Mouse (Mus musculus): ENCODE results near the gene Nceh1. TPM values are rescaled to one million over a fixed set of nuclear protein-coding genes. Genes with fewer than 3 reads are reported as not detected.

The Nceh1 gene
- total and polyA plus RNA-seq, 3 experiments, result 17.2 to 45.1 (median 25.7) TPM

- no peak overlapping the region for H3K4me3 ChIP-seq (ENCODE audit: low read depth, low read length)
- H3K4me1 ChIP-seq (ENCODE audit: insufficient read depth, low read depth, low read length), result peaks cover 6% of the 10 kb centered on the region; the same call in 1 of the 2 replicates
- H3K9me3 ChIP-seq (replicated peaks), result no peaks in the 10 kb centered on the region
- TF ChIP-seq TAL1 (conservative IDR thresholded peaks at IDR 0.05; ENCODE audit: low read depth, low read length) (no peak), POLR2AphosphoS5 (IDR thresholded peaks at IDR 0.05; ENCODE audit: insufficient replicate concordance, low read depth, low read length) (no peak), GATA1 (IDR thresholded peaks at IDR 0.05; ENCODE audit: borderline replicate concordance, low read length) (no peak), GATA2 (IDR thresholded peaks at IDR 0.05; ENCODE audit: borderline replicate concordance, low read depth, low read length) (no peak), CTCF (IDR thresholded peaks at IDR 0.05; ENCODE audit: low read depth, low read length) (no peak)
- H3K36me3 ChIP-seq (replicated peaks), result peaks cover 28% of the 10 kb centered on the region
- no peak for DNase-seq (ENCODE audit: low spot score)
- H3K27me3 ChIP-seq (ENCODE audit: insufficient read depth, low read length), result peaks cover 2% of the 10 kb centered on the region; the same call in 1 of the 2 replicates
- ATAC-seq (ENCODE audit: extremely low read depth, insufficient number of reproducible peaks, low FRiP score, poor library complexity, severe bottlenecking), result no peak
Measured at GRCm38 (mm10) chr3:27246166-27246565, 63.4 kb downstream of the Nceh1 start.

GRCm38 (mm10) chr3:27247785-27248184, 65.0 kb downstream of the Nceh1 start:
- no peak for TF ChIP-seq TAL1 (conservative IDR thresholded peaks at IDR 0.05; ENCODE audit: low read depth, low read length)
- no peak for TF ChIP-seq POLR2AphosphoS5 (IDR thresholded peaks at IDR 0.05; ENCODE audit: insufficient replicate concordance, low read depth, low read length)
- no peak for TF ChIP-seq GATA2 (IDR thresholded peaks at IDR 0.05; ENCODE audit: borderline replicate concordance, low read depth, low read length)
- no peak for TF ChIP-seq GATA1 (IDR thresholded peaks at IDR 0.05; ENCODE audit: borderline replicate concordance, low read length)
- TF ChIP-seq CTCF (IDR thresholded peaks at IDR 0.05; ENCODE audit: low read depth, low read length), result no peak
- DNase-seq (ENCODE audit: low spot score) (no peak), ATAC-seq (ENCODE audit: extremely low read depth, insufficient number of reproducible peaks, low FRiP score, poor library complexity, severe bottlenecking) (no peak)
- no peak overlapping the region for H3K4me3 ChIP-seq (ENCODE audit: low read depth, low read length)
- peaks cover 17% of the 10 kb centered on the region for H3K36me3 ChIP-seq (replicated peaks)
- H3K27me3 ChIP-seq (ENCODE audit: insufficient read depth, low read length), result no peaks in the 10 kb centered on the region; the same call in 1 of the 2 replicates
- peaks cover 8% of the 10 kb centered on the region; the same call in 1 of the 2 replicates for H3K4me1 ChIP-seq (ENCODE audit: insufficient read depth, low read depth, low read length)
- H3K9me3 ChIP-seq (replicated peaks), result no peaks in the 10 kb centered on the region

GRCm38 (mm10) chr3:27249030-27249429, 66.3 kb downstream of the Nceh1 start:
- peaks cover 10% of the 10 kb centered on the region for H3K36me3 ChIP-seq (replicated peaks)
- H3K9me3 ChIP-seq (replicated peaks), result no peaks in the 10 kb centered on the region
- no peak for ATAC-seq (ENCODE audit: extremely low read depth, insufficient number of reproducible peaks, low FRiP score, poor library complexity, severe bottlenecking)
- peaks cover 8% of the 10 kb centered on the region; the same call in 1 of the 2 replicates for H3K4me1 ChIP-seq (ENCODE audit: insufficient read depth, low read depth, low read length)
- no peaks in the 10 kb centered on the region; the same call in 1 of the 2 replicates for H3K27me3 ChIP-seq (ENCODE audit: insufficient read depth, low read length)
- no peak for DNase-seq (ENCODE audit: low spot score)
- H3K4me3 ChIP-seq (ENCODE audit: low read depth, low read length), result no peak overlapping the region
- TF ChIP-seq TAL1 (conservative IDR thresholded peaks at IDR 0.05; ENCODE audit: low read depth, low read length) (no peak), POLR2AphosphoS5 (IDR thresholded peaks at IDR 0.05; ENCODE audit: insufficient replicate concordance, low read depth, low read length) (no peak), GATA2 (IDR thresholded peaks at IDR 0.05; ENCODE audit: borderline replicate concordance, low read depth, low read length) (no peak), GATA1 (IDR thresholded peaks at IDR 0.05; ENCODE audit: borderline replicate concordance, low read length) (no peak), CTCF (IDR thresholded peaks at IDR 0.05; ENCODE audit: low read depth, low read length) (no peak)

- Histone ChIP-seq H3K4me1 (ENCODE audit: insufficient read depth, low read depth, low read length) (peaks cover 8% of the 10 kb centered on the region; the same call in 1 of the 2 replicates), H3K27me3 (ENCODE audit: insufficient read depth, low read length) (no peaks in the 10 kb centered on the region), H3K4me3 (ENCODE audit: low read depth, low read length) (no peak overlapping the region), H3K36me3 (replicated peaks) (no peaks in the 10 kb centered on the region), H3K9me3 (replicated peaks) (no peaks in the 10 kb centered on the region)
- TF ChIP-seq GATA2 (IDR thresholded peaks at IDR 0.05; ENCODE audit: borderline replicate concordance, low read depth, low read length) (no peak), CTCF (IDR thresholded peaks at IDR 0.05; ENCODE audit: low read depth, low read length) (0 out of 2 replicates have a peak, but pooled peaks have one; percentile 16), GATA1 (IDR thresholded peaks at IDR 0.05; ENCODE audit: borderline replicate concordance, low read length) (no peak), POLR2AphosphoS5 (IDR thresholded peaks at IDR 0.05; ENCODE audit: insufficient replicate concordance, low read depth, low read length) (no peak)
- DNase-seq (ENCODE audit: low spot score), result no peak
- no peak for ATAC-seq (ENCODE audit: extremely low read depth, insufficient number of reproducible peaks, low FRiP score, poor library complexity, severe bottlenecking)
Measured at GRCm38 (mm10) chr3:27250936-27251335, 68.2 kb downstream of the Nceh1 start.

- TF ChIP-seq GATA1 (IDR thresholded peaks at IDR 0.05; ENCODE audit: borderline replicate concordance, low read length) (no peak), CTCF (IDR thresholded peaks at IDR 0.05; ENCODE audit: low read depth, low read length) (no peak), TAL1 (conservative IDR thresholded peaks at IDR 0.05; ENCODE audit: low read depth, low read length) (no peak), POLR2AphosphoS5 (IDR thresholded peaks at IDR 0.05; ENCODE audit: insufficient replicate concordance, low read depth, low read length) (no peak), GATA2 (IDR thresholded peaks at IDR 0.05; ENCODE audit: borderline replicate concordance, low read depth, low read length) (no peak)
- H3K36me3 ChIP-seq (replicated peaks), result no peaks in the 10 kb centered on the region
- H3K4me1 ChIP-seq (ENCODE audit: insufficient read depth, low read depth, low read length), result peaks cover 5% of the 10 kb centered on the region
- H3K4me3 ChIP-seq (ENCODE audit: low read depth, low read length), result peak overlapping the region; percentile 64
- no peaks in the 10 kb centered on the region; the same call in 1 of the 2 replicates for H3K9me3 ChIP-seq (replicated peaks)
- 0 out of 2 replicates have a peak, but pooled peaks cover 3% of the 10 kb centered on the region for H3K27me3 ChIP-seq (ENCODE audit: insufficient read depth, low read length)
- peak; percentile 18 for DNase-seq (ENCODE audit: low spot score)
- peak; percentile 54 for ATAC-seq (ENCODE audit: extremely low read depth, insufficient number of reproducible peaks, low FRiP score, poor library complexity, severe bottlenecking)
Measured at GRCm38 (mm10) chr3:27258461-27258860, 75.7 kb downstream of the Nceh1 start.

- ATAC-seq (ENCODE audit: extremely low read depth, insufficient number of reproducible peaks, low FRiP score, poor library complexity, severe bottlenecking) (no peak), DNase-seq (ENCODE audit: low spot score) (no peak)
- no peaks in the 10 kb centered on the region; the same call in 1 of the 2 replicates for H3K9me3 ChIP-seq (replicated peaks)
- peaks cover 5% of the 10 kb centered on the region for H3K4me1 ChIP-seq (ENCODE audit: insufficient read depth, low read depth, low read length)
- no peak for TF ChIP-seq GATA1 (IDR thresholded peaks at IDR 0.05; ENCODE audit: borderline replicate concordance, low read length)
- TF ChIP-seq GATA2 (IDR thresholded peaks at IDR 0.05; ENCODE audit: borderline replicate concordance, low read depth, low read length), result no peak
- no peak for TF ChIP-seq CTCF (IDR thresholded peaks at IDR 0.05; ENCODE audit: low read depth, low read length)
- no peak for TF ChIP-seq TAL1 (conservative IDR thresholded peaks at IDR 0.05; ENCODE audit: low read depth, low read length)
- no peak for TF ChIP-seq POLR2AphosphoS5 (IDR thresholded peaks at IDR 0.05; ENCODE audit: insufficient replicate concordance, low read depth, low read length)
- peaks cover 8% of the 10 kb centered on the region; the same call in 1 of the 2 replicates for H3K27me3 ChIP-seq (ENCODE audit: insufficient read depth, low read length)
- H3K4me3 ChIP-seq (ENCODE audit: low read depth, low read length), result no peak overlapping the region
- no peaks in the 10 kb centered on the region for H3K36me3 ChIP-seq (replicated peaks)
Measured at GRCm38 (mm10) chr3:27260393-27260792, 77.6 kb downstream of the Nceh1 start.

Measured in G1E (cell line).